Mouse (Mus musculus) megakaryocyte-erythroid progenitor cell, adult 5-6 weeks (primary cell): ENCODE results near the gene Fcgrt. TPM values are rescaled to one million over a fixed set of nuclear protein-coding genes. Genes with fewer than 3 reads are reported as not detected.
"Not testable (repeated sequence)": the region's sequence is repeated elsewhere in the genome, so short reads cannot be mapped to it uniquely, and the experiment has no call there.

Experiments used
- ATAC-seq: replicated peaks from 2 replicates; pipeline ENCODE4 v1.8.0; 2016; ENCODE audit warnings: mild to moderate bottlenecking, inconsistent platforms; ENCODE audit not compliant: severe bottlenecking, poor library complexity, low FRiP score, low TSS enrichment
- total RNA-seq, 2 experiments: library from RNA; stranded (forward) in 1 of 2; stranded (reverse) in 1 of 2; fragments of 200-1000, 215-1000 nt in 1 of 2; fragments of >200 nt in 1 of 2; fragmentation: Nextera tagmentation in 1 of 2; gene quantifications; 2 replicates each; pipeline ENCODE4 v1.2.3; 2014 to 2017

Gene Fcgrt
- total RNA-seq (2014; fragmentation: Nextera tagmentation) (0.82 TPM in 1 of 2 replicates, not detected in the other), total RNA-seq (2017) (1.1 and 1.8 TPM in 2 replicates)

- ATAC-seq: peak; percentile 82
Measured at GRCm38 (mm10) chr7:45103652-45104180, at the start of gene Fcgrt. Fcgrt (minus strand) TSS chr7:45103851.

- not testable (repeated sequence) for ATAC-seq
Measured at GRCm38 (mm10) chr7:45153052-45153451, 49.4 kb upstream of the Fcgrt start.

- ATAC-seq: no peak
Measured at GRCm38 (mm10) chr7:45151303-45151702, 47.7 kb upstream of the Fcgrt start.

GRCm38 (mm10) chr7:45150321-45150720, 46.7 kb upstream of the Fcgrt start:
- no peak for ATAC-seq

- ATAC-seq: no peak
Measured at GRCm38 (mm10) chr7:45149545-45149944, 45.9 kb upstream of the Fcgrt start.

GRCm38 (mm10) chr7:45148534-45149098, 45.0 kb upstream of the Fcgrt start:
- ATAC-seq: no peak

- no peak for ATAC-seq
Measured at GRCm38 (mm10) chr7:45147899-45148298, 44.2 kb upstream of the Fcgrt start.

GRCm38 (mm10) chr7:45147267-45147666, 43.6 kb upstream of the Fcgrt start:
- no peak for ATAC-seq

- ATAC-seq: no peak
Measured at GRCm38 (mm10) chr7:45145460-45145859, 41.8 kb upstream of the Fcgrt start.

GRCm38 (mm10) chr7:45144368-45145174, 40.9 kb upstream of the Fcgrt start:
- no peak for ATAC-seq

- ATAC-seq: no peak
Measured at GRCm38 (mm10) chr7:45141914-45142313, 38.3 kb upstream of the Fcgrt start.

- no peak for ATAC-seq
Measured at GRCm38 (mm10) chr7:45141319-45141718, 37.7 kb upstream of the Fcgrt start.

GRCm38 (mm10) chr7:45139904-45140723, 36.5 kb upstream of the Fcgrt start:
- ATAC-seq: peak; percentile 15; the same call in 1 of the 2 replicates

- no peak for ATAC-seq
Measured at GRCm38 (mm10) chr7:45138403-45138802, 34.8 kb upstream of the Fcgrt start.

GRCm38 (mm10) chr7:45137171-45138006, 33.7 kb upstream of the Fcgrt start:
- peak; percentile 72 for ATAC-seq

GRCm38 (mm10) chr7:45135993-45136567, 32.4 kb upstream of the Fcgrt start, which contains the start of the genes Gm45713 and Flt3l:
Gm45713 (minus strand) TSS chr7:45136231.
Flt3l (minus strand) TSS chr7:45136432.
- ATAC-seq: peak; percentile 44

- no peak for ATAC-seq
Measured at GRCm38 (mm10) chr7:45135370-45135769, 31.7 kb upstream of the Fcgrt start.

- peak; percentile 40 for ATAC-seq
Measured at GRCm38 (mm10) chr7:45134544-45135026, 30.9 kb upstream of the Fcgrt start.
